Mouse (Mus musculus) embryo, embryonic 10 days (tissue): ENCODE measurements at regions not wholly inside any gene's neighbourhood (a gene's known extent, or its start where the extent isn't known, plus 50 kb on each side); places are given as distances from the start of the nearest gene placed in this dataset.

Experiments
- DNase-seq: peaks from one replicate; pipeline ENCODE4 v3.0.0-alpha.2; 2015; ENCODE audit warnings: low spot score

DNA sequence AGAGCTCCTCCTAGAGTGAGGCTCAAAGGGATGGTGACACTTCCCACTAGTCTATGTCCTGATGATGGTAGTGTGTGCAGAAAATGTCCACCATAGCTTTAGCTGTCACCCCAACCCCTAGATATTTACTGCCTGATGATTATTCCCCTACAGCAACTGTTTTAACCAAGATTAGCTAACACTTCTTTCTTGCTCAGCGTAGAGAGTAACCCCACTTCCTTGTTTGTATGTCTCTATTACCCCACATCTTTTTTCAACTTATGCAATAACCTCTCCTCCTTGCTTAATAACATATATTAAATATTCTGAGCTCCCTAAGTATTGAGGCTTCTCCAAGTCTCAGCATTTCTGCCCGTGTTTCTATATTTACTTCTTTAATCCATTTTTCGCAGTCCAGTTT is 404.2 kb upstream of the Cntn3 start:
- no peak for DNase-seq

GRCm38 (mm10) chr6:103023326-103023725 is 450.4 kb upstream of the Cntn3 start:
- DNase-seq, result no peak

- no peak for DNase-seq
Measured at GRCm38 (mm10) chr6:103024006-103024405, 451.1 kb upstream of the Cntn3 start.

GRCm38 (mm10) chr6:103028150-103028549 is 455.2 kb upstream of the Cntn3 start:
- DNase-seq, result no peak

DNA sequence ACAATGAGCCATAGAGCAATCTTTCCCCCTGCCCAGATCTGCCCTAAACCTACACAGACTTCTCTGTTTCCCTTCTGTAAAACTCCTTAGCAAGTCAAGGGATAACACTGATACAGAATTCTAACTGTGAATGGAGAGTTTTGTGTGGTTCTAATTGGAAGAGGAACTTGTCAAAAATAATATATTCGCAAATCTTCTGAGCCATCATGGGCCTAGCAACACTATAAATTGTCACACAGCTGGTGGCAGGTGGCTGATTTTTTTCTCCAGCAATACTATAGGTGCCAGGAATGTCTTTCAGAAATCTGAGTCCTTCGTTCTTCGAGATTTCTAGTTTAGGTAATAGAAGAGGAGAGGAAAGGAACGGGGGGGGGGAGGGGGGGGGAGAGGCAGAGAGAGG is 460.5 kb upstream of the Cntn3 start:
- no peak for DNase-seq

DNA sequence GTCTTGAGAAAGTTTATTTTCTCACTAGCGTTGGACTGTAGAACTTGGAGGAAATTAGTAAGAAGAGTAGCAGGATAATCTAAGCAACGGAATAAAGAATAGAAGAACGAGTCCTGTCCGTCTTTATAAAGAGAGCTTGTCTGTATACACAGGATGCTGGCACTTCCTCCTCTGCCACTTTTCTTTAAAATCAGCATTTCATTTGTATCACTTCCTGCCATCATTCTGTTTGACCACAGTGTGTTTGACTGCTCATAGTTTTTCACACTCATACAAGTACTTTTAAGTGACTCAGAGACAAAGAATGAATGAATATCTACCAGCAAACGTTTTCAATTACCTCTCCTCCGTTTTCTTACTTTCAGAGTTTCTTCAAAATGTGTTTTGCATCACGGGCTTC is 461.0 kb upstream of the Cntn3 start:
- no peak for DNase-seq

GRCm38 (mm10) chr6:103060591-103060990 is 449.8 kb upstream of the Chl1 start:
- DNase-seq, result no peak

GRCm38 (mm10) chr6:103106189-103106588 is 404.2 kb upstream of the Chl1 start:
- no peak for DNase-seq

- DNase-seq, result no peak
Measured at GRCm38 (mm10) chr6:103119537-103119936, 390.8 kb upstream of the Chl1 start.

GRCm38 (mm10) chr6:103140851-103141250 is 369.5 kb upstream of the Chl1 start:
- no peak for DNase-seq

GRCm38 (mm10) chr6:103177851-103178250 is 332.5 kb upstream of the Chl1 start:
- DNase-seq, result no peak

DNA sequence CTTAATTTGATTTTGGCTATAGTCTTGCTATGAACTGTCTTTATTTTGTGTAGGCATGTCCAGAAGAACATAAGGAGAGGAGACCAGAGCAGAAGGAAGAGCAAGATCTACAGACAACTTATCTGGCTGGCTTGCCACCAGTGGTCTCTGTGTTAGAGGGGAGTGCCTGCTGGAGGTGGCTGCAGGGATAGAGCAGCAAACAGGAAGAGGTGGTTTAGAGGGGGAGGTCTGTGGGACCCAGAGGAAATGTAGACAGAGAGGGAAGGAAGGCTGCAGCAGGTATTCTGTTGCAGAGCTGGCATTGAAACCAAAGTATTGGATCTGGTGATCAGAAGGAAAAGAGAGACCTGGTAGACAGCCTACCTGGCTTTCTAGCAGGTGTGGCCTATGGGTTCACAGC is 327.0 kb upstream of the Chl1 start:
- no peak for DNase-seq

DNA sequence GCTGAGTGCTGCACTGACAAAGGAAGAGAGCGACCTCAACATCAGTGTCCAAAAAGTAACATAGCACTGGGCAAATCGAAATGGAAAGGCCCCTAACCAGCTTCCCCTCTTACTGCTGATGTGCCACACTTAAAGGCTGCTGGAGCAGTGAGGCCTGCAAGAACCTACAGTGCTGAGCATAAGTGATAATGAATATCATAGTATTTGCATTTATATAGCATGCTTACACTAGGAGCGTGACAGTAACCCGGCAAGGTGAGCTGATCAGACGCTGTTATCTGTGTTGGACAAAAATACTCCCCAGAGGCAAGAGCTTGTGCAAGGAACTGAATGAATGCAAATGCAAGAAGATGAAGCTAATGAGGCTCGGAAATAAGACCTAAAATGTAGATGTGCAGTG is 313.5 kb upstream of the Chl1 start:
- DNase-seq, result no peak

- peak; percentile 13 for DNase-seq
Measured at GRCm38 (mm10) chr6:103201605-103202004, 308.8 kb upstream of the Chl1 start.

GRCm38 (mm10) chr6:103209202-103209601 is 301.2 kb upstream of the Chl1 start:
- DNase-seq, result no peak

GRCm38 (mm10) chr6:103213160-103213559 is 297.2 kb upstream of the Chl1 start:
- peak; percentile 21 for DNase-seq

- no peak for DNase-seq
Measured at GRCm38 (mm10) chr6:103236896-103237295, 273.5 kb upstream of the Chl1 start.

DNA sequence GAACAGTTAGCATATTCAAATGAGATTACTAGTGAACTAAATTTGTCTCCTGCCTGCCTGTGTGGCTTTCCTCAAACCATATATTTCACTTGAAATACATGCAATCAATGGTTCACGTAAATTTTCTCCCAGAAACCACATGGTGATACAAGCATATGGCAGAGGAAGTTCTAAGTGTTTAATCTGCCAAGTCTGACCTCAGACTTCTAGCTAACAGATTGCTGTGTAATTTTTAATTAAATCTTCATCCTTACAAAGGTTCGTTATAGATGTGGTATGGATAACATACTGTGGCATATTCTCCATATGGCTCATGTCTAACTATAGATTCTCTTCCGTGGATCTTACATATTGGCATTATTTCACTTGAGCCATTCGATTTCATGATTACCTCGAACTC is 241.4 kb upstream of the Chl1 start:
- no peak for DNase-seq

DNA sequence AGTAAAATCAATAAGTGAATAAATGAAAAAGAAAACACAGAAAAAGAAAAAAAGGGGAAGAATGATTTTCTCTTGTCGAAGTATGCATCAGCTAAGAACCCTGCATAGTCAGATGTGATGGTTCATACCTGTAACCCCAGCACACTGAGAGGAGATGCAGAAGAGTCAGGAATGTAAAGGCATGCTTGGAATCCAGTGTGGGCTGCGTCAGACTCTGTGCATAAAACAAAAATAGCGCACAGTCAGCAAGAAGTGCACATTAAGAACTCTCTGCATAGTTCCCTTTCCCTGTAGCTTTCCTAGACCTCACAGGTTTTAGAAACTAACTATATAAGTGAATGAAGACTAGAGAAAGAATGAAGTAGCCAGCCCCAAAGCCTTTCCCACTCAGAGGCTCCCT is 238.2 kb upstream of the Chl1 start:
- DNase-seq, result no peak

GRCm38 (mm10) chr6:103275071-103275470 is 235.3 kb upstream of the Chl1 start:
- no peak for DNase-seq

GRCm38 (mm10) chr6:103275476-103275875 is 234.9 kb upstream of the Chl1 start:
- DNase-seq, result peak; percentile 9

DNA sequence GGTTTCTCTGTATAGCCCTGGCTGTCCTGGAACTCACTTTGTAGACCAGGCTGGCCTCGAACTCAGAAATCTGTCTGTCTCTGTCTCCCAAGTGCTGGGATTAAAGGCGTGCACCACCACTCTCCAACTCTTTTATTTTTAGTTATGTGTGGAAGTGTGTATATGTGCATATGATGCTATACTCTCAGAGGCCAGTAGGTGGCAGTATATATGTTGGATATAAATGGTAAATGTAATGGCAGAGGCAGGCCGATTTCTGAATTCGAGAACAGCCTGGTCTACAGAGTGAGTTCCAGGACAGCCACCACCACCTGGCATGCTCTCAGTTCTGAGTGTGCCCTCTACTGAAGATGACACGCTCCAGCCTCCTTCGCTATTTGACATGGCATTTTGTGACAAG is 214.4 kb upstream of the Chl1 start:
- DNase-seq, result peak; percentile 41

GRCm38 (mm10) chr6:103306420-103307249 is 203.8 kb upstream of the Chl1 start:
- peak; percentile 82 for DNase-seq

GRCm38 (mm10) chr6:103307250-103307580 is 203.2 kb upstream of the Chl1 start:
- no peak for DNase-seq
